Mouse (Mus musculus): Measurements from ENCODE around the gene Mast4. TPM values are rescaled to one million over a fixed set of nuclear protein-coding genes. Genes with fewer than 3 reads are reported as not detected.

The Mast4 gene
- polyA plus RNA-seq, 1 experiment = 6.4 TPM

DNA sequence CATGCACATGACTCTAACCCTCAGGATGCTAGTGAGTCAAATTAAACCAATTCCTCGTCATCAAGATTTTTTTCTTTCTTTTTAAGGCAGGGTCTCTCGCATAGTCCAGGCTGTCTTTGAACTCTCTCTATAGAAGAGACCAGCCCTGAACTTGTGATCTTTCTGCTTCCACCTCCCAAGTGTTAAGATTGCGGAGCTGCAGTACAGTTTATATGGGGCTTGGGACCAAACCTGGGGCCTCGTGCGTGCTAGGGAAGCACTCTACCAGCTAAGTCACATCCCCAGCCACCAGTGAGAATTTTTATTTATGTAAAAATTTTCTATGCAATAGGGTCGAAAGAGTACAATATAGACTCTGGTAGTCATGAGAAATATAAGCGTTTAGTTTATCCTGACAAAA lies 343.1 kb downstream of the Mast4 start:
- no peak for DNase-seq (ENCODE audit: low read depth in 1 of 2, low spot score in 2 of 2)
- Histone ChIP-seq H3K4me1 (ENCODE audit: control insufficient read depth, insufficient read depth, insufficient read length) (no peaks in the 10 kb centered on the region), H3K4me3 (ENCODE audit: extremely low read depth, insufficient read depth, insufficient read length) (no peak overlapping the region), H3K36me3 (ENCODE audit: control insufficient read depth, insufficient read depth, low read length) (no peaks in the 10 kb centered on the region), H3K27me3 (ENCODE audit: control insufficient read depth, insufficient read depth, low read length) (no peaks in the 10 kb centered on the region), H3K27ac (ENCODE audit: insufficient read depth, low read length) (no peak overlapping the region)
- WGBS = 93% methylated on average over 7 of the region's 7 CpGs
- TF ChIP-seq CTCF (IDR thresholded peaks at IDR 0.05; ENCODE audit: extremely low read depth, insufficient read depth, insufficient read length, insufficient replicate concordance) (no peak), POLR2A (IDR thresholded peaks at IDR 0.05; ENCODE audit: low read depth, low read length) (no peak)

DNA sequence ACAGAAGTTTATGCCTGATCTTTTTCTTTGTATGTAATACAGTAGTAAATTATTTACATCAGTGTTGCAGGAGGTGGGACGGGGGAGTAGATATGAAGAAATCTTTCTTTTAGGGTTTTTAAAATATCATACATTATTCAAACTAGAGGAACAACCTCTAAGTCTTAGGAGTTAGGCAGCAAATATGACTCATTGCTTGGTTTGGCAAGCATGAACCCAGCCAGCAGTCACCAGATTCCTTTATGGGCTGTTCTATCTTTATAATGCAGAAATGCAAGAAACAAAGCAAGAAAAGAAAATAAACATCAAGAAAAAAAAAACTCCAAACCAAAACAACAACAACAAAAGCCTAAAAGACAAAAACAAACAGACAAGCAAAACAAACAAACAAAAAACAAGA lies 344.2 kb downstream of the Mast4 start:
- Histone ChIP-seq H3K27ac (ENCODE audit: insufficient read depth, low read length) (no peak overlapping the region), H3K27me3 (ENCODE audit: control insufficient read depth, insufficient read depth, low read length) (no peaks in the 10 kb centered on the region), H3K36me3 (ENCODE audit: control insufficient read depth, insufficient read depth, low read length) (no peaks in the 10 kb centered on the region), H3K4me1 (ENCODE audit: control insufficient read depth, insufficient read depth, insufficient read length) (no peaks in the 10 kb centered on the region), H3K4me3 (ENCODE audit: extremely low read depth, insufficient read depth, insufficient read length) (no peak overlapping the region)
- no peak for DNase-seq (ENCODE audit: low read depth in 1 of 2, low spot score in 2 of 2)
- WGBS = 89% methylated on average over 1 of the region's 1 CpGs
- no peak for TF ChIP-seq CTCF (IDR thresholded peaks at IDR 0.05; ENCODE audit: extremely low read depth, insufficient read depth, insufficient read length, insufficient replicate concordance)
- no peak for TF ChIP-seq POLR2A (IDR thresholded peaks at IDR 0.05; ENCODE audit: low read depth, low read length)

DNA sequence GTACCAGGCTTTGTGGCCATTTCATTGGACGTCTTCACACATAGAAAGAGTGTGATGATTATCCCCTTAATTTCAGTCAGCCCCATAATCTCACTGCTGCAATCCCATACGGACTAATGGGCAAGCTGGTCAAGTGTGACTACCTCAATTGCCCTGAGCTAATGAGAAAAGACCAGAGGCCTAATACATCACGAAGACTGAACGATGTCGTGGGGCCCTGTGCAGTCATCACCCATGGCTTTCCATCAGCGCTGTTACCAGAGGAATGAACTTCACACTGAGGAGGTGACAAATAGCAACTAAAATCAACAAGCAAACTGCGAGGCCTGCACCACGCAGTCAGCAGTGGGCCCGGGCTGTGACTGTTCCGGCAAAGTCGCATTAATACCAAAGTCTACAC lies 344.7 kb downstream of the Mast4 start:
- Histone ChIP-seq H3K36me3 (ENCODE audit: control insufficient read depth, insufficient read depth, low read length) (no peaks in the 10 kb centered on the region), H3K4me3 (ENCODE audit: extremely low read depth, insufficient read depth, insufficient read length) (no peak overlapping the region), H3K4me1 (ENCODE audit: control insufficient read depth, insufficient read depth, insufficient read length) (no peaks in the 10 kb centered on the region), H3K27me3 (ENCODE audit: control insufficient read depth, insufficient read depth, low read length) (no peaks in the 10 kb centered on the region), H3K27ac (ENCODE audit: insufficient read depth, low read length) (no peak overlapping the region)
- TF ChIP-seq POLR2A (IDR thresholded peaks at IDR 0.05; ENCODE audit: low read depth, low read length) (no peak), CTCF (IDR thresholded peaks at IDR 0.05; ENCODE audit: extremely low read depth, insufficient read depth, insufficient read length, insufficient replicate concordance) (no peak)
- DNase-seq (ENCODE audit: low read depth in 1 of 2, low spot score in 2 of 2) = no peak
- WGBS = 94% methylated on average over 11 of the region's 11 CpGs

DNA sequence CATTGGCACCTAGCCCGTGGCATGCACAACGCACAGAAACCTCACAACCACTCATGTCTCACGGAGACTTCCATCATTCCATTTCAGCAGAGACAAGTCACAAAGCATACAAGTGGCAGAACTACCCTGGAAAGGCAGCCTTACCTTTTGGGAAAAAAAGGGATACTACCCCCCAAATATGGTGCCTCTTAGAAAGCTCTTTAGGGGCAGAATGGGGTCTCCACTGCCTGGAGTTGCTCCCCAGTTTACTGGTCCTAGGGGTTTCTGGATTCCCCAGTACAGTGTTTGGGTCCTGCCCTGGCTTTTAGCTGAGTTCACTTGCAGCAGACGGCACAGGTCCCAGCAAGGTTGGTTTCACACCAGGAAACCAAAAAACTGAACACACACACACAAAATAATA lies 345.3 kb downstream of the Mast4 start:
- TF ChIP-seq POLR2A (IDR thresholded peaks at IDR 0.05; ENCODE audit: low read depth, low read length) (no peak), CTCF (IDR thresholded peaks at IDR 0.05; ENCODE audit: extremely low read depth, insufficient read depth, insufficient read length, insufficient replicate concordance) (no peak)
- 94% methylated on average over 4 of the region's 4 CpGs for WGBS

DNA sequence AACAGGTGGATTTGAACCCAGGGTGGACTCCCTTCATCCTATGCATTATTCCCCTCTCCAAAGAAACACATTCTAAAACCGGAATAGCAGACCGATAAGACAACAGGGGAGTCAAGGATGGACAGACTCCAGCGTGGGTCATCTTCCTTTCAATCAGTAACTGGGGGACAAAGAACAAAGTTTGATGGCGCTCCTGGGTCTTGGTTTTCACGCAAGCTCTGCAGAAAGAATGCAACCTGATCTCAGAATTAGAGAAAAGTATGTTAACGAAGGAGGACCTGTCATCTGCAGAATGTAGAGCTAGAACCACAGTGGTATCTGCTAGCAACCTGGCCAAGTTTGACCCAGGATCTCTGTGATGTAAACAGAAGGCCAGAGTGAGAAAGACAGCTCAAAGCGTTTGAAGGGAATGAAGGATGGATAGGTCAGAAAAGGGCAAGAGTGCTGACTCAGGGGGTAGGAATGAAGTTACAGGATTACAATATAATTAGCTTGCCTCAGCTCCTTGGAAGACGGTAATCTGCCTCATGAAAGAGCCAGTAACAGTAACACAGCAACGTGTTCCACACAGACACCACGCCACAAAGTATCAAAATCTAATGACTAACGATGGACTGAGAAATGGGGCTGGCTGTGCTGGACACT lies 345.9 kb downstream of the Mast4 start:
- no peaks in the 10 kb centered on the region for H3K27me3 ChIP-seq (ENCODE audit: control insufficient read depth, insufficient read depth, low read length)
- TF ChIP-seq POLR2A (IDR thresholded peaks at IDR 0.05; ENCODE audit: low read depth, low read length) (no peak), CTCF (IDR thresholded peaks at IDR 0.05; ENCODE audit: extremely low read depth, insufficient read depth, insufficient read length, insufficient replicate concordance) (no peak)
- no peaks in the 10 kb centered on the region for H3K4me1 ChIP-seq (ENCODE audit: control insufficient read depth, insufficient read depth, insufficient read length)
- no peak overlapping the region for H3K27ac ChIP-seq (ENCODE audit: insufficient read depth, low read length)
- no peak for DNase-seq (ENCODE audit: low read depth in 1 of 2, low spot score in 2 of 2)
- no peaks in the 10 kb centered on the region for H3K36me3 ChIP-seq (ENCODE audit: control insufficient read depth, insufficient read depth, low read length)
- H3K4me3 ChIP-seq (ENCODE audit: extremely low read depth, insufficient read depth, insufficient read length) = no peak overlapping the region
- 93% methylated on average over 11 of the region's 11 CpGs for WGBS

More for the DNA sequence above, 345.3 kb downstream of the Mast4 start:
- H3K27me3 ChIP-seq (ENCODE audit: control insufficient read depth, insufficient read depth, low read length) = no peaks in the 10 kb centered on the region
- no peak overlapping the region for H3K4me3 ChIP-seq (ENCODE audit: extremely low read depth, insufficient read depth, insufficient read length)
- no peaks in the 10 kb centered on the region for H3K36me3 ChIP-seq (ENCODE audit: control insufficient read depth, insufficient read depth, low read length)
- H3K4me1 ChIP-seq (ENCODE audit: control insufficient read depth, insufficient read depth, insufficient read length) = no peaks in the 10 kb centered on the region
- no peak overlapping the region for H3K27ac ChIP-seq (ENCODE audit: insufficient read depth, low read length)
- DNase-seq (ENCODE audit: low read depth in 1 of 2, low spot score in 2 of 2) = no peak

DNA sequence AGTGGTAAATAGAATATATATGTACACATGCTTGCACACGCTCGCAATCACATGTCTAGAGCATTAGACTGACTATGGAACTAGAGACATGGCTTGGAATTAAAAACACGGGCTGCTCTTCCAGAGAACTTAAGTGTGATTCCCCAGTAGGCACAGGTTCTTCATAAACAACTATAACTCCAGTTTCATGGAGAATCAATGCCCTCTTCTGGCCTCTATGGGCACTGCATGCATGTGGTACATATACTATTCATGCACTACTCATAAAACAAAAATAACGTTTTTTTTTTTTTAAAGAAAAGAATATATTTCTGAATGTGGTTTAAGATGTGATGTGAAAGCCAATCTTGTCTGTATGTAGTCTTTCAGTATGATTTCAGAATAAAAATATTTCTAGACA lies 349.7 kb downstream of the Mast4 start:
- DNase-seq (ENCODE audit: low read depth in 1 of 2, low spot score in 2 of 2) = no peak
- no peak overlapping the region for H3K4me3 ChIP-seq (ENCODE audit: extremely low read depth, insufficient read depth, insufficient read length)
- H3K27ac ChIP-seq (ENCODE audit: insufficient read depth, low read length) = no peak overlapping the region
- 89% methylated on average over 4 of the region's 4 CpGs for WGBS
- TF ChIP-seq CTCF (IDR thresholded peaks at IDR 0.05; ENCODE audit: extremely low read depth, insufficient read depth, insufficient read length, insufficient replicate concordance) = no peak
- TF ChIP-seq POLR2A (IDR thresholded peaks at IDR 0.05; ENCODE audit: low read depth, low read length) = no peak
- H3K27me3 ChIP-seq (ENCODE audit: control insufficient read depth, insufficient read depth, low read length) = no peaks in the 10 kb centered on the region
- no peaks in the 10 kb centered on the region for H3K36me3 ChIP-seq (ENCODE audit: control insufficient read depth, insufficient read depth, low read length)
- H3K4me1 ChIP-seq (ENCODE audit: control insufficient read depth, insufficient read depth, insufficient read length) = no peaks in the 10 kb centered on the region

DNA sequence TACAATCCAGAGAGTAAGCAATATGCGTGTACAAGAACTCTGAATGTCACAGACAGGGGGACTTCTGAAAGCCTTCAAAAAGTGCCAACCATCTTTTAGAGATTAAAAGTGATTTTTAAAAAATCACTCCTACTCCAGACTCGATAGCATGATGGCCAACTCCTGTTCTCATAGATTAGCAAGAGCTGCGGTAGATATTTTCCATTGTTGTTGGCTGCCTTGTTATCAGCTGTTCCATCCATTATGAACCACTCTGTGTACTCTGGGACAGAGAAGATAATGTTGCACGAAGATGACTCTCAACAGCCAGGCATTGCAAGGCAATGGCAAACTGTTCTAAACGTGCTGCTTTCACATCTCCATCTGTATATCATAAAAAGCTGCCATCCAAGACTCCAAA lies 360.4 kb downstream of the Mast4 start:
- no peak for TF ChIP-seq POLR2A (IDR thresholded peaks at IDR 0.05; ENCODE audit: low read depth, low read length)
- no peak for TF ChIP-seq CTCF (IDR thresholded peaks at IDR 0.05; ENCODE audit: extremely low read depth, insufficient read depth, insufficient read length, insufficient replicate concordance)
- no peak overlapping the region for H3K27ac ChIP-seq (ENCODE audit: insufficient read depth, low read length)
- H3K27me3 ChIP-seq (ENCODE audit: control insufficient read depth, insufficient read depth, low read length) = no peaks in the 10 kb centered on the region
- no peak overlapping the region for H3K4me3 ChIP-seq (ENCODE audit: extremely low read depth, insufficient read depth, insufficient read length)
- DNase-seq (ENCODE audit: low read depth in 1 of 2, low spot score in 2 of 2) = no peak
- H3K4me1 ChIP-seq (ENCODE audit: control insufficient read depth, insufficient read depth, insufficient read length) = no peaks in the 10 kb centered on the region
- no peaks in the 10 kb centered on the region for H3K36me3 ChIP-seq (ENCODE audit: control insufficient read depth, insufficient read depth, low read length)
- 86% methylated on average over 5 of the region's 5 CpGs for WGBS

Data from spleen, adult 2 months (tissue).